Mouse (Mus musculus) cerebral cortex, adult 2 months (tissue): ENCODE results near the gene Ing2.

Experiments
- WGBS: fragments of 180-500 bp; shearing (Covaris S2); methylation state at CpG from one replicate; pipeline ENCODE4 v1.1.7; 2018; 5-methylcytosine and 5-hydroxymethylcytosine counted together

Ing2 gene

GRCm38 (mm10) chr8:47674777-47675710 lies at the start of gene Ing2:
TSS of gene Ing2 (minus strand) at chr8:47675556.
- under 1% methylated on average over 94 of the region's 106 CpGs for WGBS

- WGBS, result 33% methylated on average over 4 of the region's 4 CpGs
These were observed 46.3 kb upstream of the Ing2 start for GRCm38 (mm10) chr8:47721609-47722008.

- 22% methylated on average over 11 of the region's 11 CpGs for WGBS
These were observed 43.3 kb upstream of the Ing2 start for GRCm38 (mm10) chr8:47718641-47719040.

- WGBS, result under 1% methylated on average over 112 of the region's 114 CpGs
These were observed 38.7 kb upstream of the Ing2 start, which contains the start of gene Cdkn2aip for GRCm38 (mm10) chr8:47713761-47714745. TSS of gene Cdkn2aip (minus strand) at chr8:47713932.

GRCm38 (mm10) chr8:47713171-47713663 lies 37.9 kb upstream of the Ing2 start:
- WGBS, result under 1% methylated on average over 37 of the region's 44 CpGs

- 77% methylated on average over 5 of the region's 5 CpGs for WGBS
These were observed 32.8 kb upstream of the Ing2 start for GRCm38 (mm10) chr8:47708106-47708505.

- WGBS, result 81% methylated on average over 8 of the region's 8 CpGs
These were observed 31.4 kb upstream of the Ing2 start for GRCm38 (mm10) chr8:47706746-47707145.

GRCm38 (mm10) chr8:47702333-47702732 lies 27.0 kb upstream of the Ing2 start:
- 70% methylated on average over 1 of the region's 1 CpGs for WGBS

GRCm38 (mm10) chr8:47697696-47698095 lies 22.3 kb upstream of the Ing2 start:
- 60% methylated on average over 1 of the region's 1 CpGs for WGBS

GRCm38 (mm10) chr8:47695431-47696105 lies 20.2 kb upstream of the Ing2 start:
- 51% methylated on average over 5 of the region's 5 CpGs for WGBS

- 3% methylated on average over 2 of the region's 2 CpGs for WGBS
These were observed 17.8 kb upstream of the Ing2 start for GRCm38 (mm10) chr8:47693119-47693518.

GRCm38 (mm10) chr8:47691831-47692230 lies 16.5 kb upstream of the Ing2 start:
- WGBS, result 86% methylated on average over 9 of the region's 10 CpGs

GRCm38 (mm10) chr8:47691303-47691702 lies 15.9 kb upstream of the Ing2 start:
- 69% methylated on average over 7 of the region's 7 CpGs for WGBS

GRCm38 (mm10) chr8:47690674-47691078 lies 15.3 kb upstream of the Ing2 start:
- WGBS, result 48% methylated on average over 16 of the region's 16 CpGs

GRCm38 (mm10) chr8:47689704-47690326 lies 14.5 kb upstream of the Ing2 start:
- WGBS, result 64% methylated on average over 12 of the region's 12 CpGs

GRCm38 (mm10) chr8:47684441-47684840 lies 9.1 kb upstream of the Ing2 start:
- 35% methylated on average over 5 of the region's 5 CpGs for WGBS

GRCm38 (mm10) chr8:47683994-47684393 lies 8.6 kb upstream of the Ing2 start:
- 51% methylated on average over 9 of the region's 9 CpGs for WGBS

GRCm38 (mm10) chr8:47680306-47680705 lies 5.0 kb upstream of the Ing2 start:
- WGBS, result 44% methylated on average over 4 of the region's 4 CpGs

- WGBS, result 65% methylated on average over 1 of the region's 1 CpGs
These were observed 4.2 kb upstream of the Ing2 start for GRCm38 (mm10) chr8:47679603-47680002.

GRCm38 (mm10) chr8:47676631-47677030 lies 1.3 kb upstream of the Ing2 start:
- WGBS, result 40% methylated on average over 2 of the region's 2 CpGs

- WGBS, result 3% methylated on average over 15 of the region's 15 CpGs
These were observed 868 bp upstream of the Ing2 start for GRCm38 (mm10) chr8:47676224-47676623.
